Mouse (Mus musculus): ENCODE data around the gene Fam122a.

- no peak for TF ChIP-seq CTCF (IDR thresholded peaks at IDR 0.05; ENCODE audit: low read depth)
- no peak for TF ChIP-seq EP300 (IDR thresholded peaks at IDR 0.05; ENCODE audit: low read depth)
Measured at GRCm38 (mm10) chr19:24468616-24469015, 8.5 kb downstream of the Fam122a start.
